Mouse (Mus musculus) cortical plate, adult 2 months (tissue): Measurements from ENCODE around the gene Galnt7.

Experiments used
- CTCF ChIP-seq: fragments of 200-500 bp; IDR thresholded peaks from 2 replicates; pipeline ENCODE4 v1.5.1; 2011; ENCODE audit warnings: mild to moderate bottlenecking, control low read depth, low read length; ENCODE audit not compliant: insufficient read depth; ENCODE audit errors: extremely low read depth
- POLR2A ChIP-seq: fragments of 200-500 bp; IDR thresholded peaks from 2 replicates; pipeline ENCODE4 v1.6.1; 2011; ENCODE audit warnings: mild to moderate bottlenecking, low read length, control low read depth; ENCODE audit not compliant: insufficient read depth; ENCODE audit errors: extremely low read depth

GRCm38 (mm10) chr8:57530238-57530637 lies 122.6 kb downstream of the Galnt7 start:
- TF ChIP-seq CTCF (no peak), POLR2A (no peak)
